Mouse (Mus musculus) embryo, embryonic 10 days (tissue): ENCODE results near the gene Pipox.

Experiments used
- DNase-seq: peaks from one replicate; pipeline ENCODE4 v3.0.0-alpha.2; 2015; ENCODE audit warnings: low spot score

Gene Pipox

GRCm38 (mm10) chr11:77847599-77848128 lies 46.2 kb downstream of the Pipox start:
- no peak for DNase-seq

DNA sequence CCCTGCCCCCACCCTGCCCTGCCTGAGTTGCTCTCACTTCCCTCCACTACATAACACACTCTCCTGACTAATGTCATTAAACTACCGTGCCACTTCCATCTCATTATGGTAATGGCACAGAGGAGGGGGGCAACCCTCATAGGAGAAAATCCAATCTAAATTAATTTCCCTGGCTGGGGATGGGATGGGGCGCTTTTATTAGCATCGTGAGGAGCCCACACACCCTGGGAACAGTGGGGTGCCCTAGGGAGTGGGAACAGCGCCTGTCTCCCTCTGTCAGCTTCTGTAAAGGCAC lies 50.0 kb downstream of the Pipox start:
- DNase-seq: no peak

DNA sequence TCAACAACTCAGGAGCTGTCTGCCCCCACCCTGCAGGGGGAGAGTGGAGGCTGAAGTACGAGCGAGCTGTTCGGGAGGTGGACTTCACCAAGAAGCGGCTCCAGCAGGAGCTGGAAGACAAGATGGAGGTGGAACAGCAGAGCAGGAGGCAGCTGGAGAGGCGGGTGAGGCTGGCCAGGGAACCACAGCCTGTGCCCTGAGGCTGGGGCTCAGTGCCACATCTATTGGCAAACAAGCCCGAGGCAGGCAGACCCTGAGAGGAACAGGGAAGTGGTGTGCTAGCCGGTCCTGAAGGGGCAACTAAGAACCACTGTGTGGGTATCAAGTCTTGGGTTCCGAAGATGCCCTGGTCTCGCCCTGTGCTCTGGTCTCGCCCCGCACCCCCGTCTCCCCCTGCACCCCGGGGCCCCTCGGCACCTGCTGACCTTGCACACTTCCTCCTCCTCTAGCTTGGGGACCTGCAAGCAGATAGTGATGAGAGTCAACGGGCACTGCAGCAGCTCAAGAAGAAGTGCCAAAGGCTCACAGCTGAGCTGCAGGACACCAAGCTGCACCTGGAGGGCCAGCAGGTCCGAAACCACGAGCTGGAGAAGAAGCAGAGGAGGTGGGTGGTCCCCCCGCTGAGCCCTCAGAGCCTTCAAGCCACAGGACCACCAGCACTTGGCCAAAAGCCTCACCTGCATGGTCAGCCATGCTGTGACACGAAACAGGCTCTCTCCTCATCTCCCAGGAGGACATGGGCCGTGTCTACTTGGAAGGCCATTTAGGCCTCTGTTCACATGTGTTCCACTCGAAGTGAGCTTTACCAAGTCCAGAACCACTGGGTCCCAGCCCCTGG lies 50.6 kb downstream of the Pipox start:
- DNase-seq: no peak

- DNase-seq: no peak
These were observed 53.2 kb downstream of the Pipox start for GRCm38 (mm10) chr11:77840523-77841245.

DNA sequence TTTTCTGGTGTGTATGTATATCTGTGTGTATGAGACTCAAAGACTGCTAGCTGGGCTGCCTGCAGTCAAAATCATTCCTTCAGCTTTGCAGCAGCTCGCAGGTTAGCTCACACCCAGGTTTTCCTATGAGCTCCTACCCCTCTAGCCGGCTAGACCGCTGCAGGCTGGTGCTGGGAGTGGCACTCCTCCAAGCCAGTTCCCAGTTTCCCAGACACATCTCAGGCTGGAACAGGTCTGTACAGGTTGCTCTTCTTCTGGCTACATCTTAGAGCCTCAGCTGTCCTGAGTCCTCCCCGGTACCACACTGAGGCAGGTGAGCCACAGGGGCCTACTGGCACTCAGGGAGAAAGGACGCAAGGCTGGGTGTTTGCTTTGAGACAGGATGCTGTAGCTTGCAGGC lies 56.0 kb downstream of the Pipox start:
- no peak for DNase-seq

GRCm38 (mm10) chr11:77836751-77837150 lies 57.1 kb downstream of the Pipox start:
- no peak for DNase-seq

GRCm38 (mm10) chr11:77836290-77836689 lies 57.6 kb downstream of the Pipox start:
- no peak for DNase-seq

DNA sequence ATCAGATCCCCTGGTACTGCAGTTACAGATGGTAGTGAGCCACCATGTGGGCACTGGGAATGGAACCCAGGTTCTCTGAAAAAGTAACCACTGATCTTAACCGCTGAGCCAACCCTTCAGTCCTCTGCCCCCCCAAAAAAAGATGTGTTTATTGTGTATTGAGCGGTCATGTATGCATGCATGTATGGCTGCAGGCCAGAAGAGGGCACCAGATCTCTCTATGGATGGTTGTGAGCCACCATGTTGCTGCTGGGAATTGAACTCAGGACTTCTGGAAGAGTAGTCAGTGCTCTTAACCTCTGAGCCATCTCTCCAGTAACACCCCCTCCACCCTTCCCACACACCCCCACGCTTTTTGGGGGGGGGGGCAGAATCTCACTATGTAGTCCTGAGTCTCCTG lies 58.8 kb downstream of the Pipox start:
- DNase-seq: no peak

DNA sequence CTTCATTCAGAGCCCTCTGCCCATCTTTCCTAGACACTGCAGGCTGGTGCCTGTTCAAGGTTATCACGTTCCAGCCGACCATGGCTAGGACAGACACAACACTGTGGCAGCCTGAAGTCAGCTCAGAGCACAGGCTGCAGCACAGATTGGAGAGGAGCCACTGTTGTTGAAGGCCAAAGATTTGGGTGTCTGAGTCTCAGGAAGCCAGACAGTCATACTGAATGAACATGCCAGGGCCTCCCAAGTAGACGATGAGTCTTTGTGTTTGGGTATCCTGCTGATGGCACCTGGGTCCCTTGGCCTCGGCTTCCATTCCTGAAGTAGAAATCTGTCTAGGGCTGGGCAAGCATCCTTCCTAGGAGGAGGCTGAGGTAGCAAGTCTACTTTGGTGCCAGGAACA lies 61.4 kb downstream of the Pipox start:
- no peak for DNase-seq

- DNase-seq: no peak
These were observed 63.0 kb downstream of the Pipox start for GRCm38 (mm10) chr11:77830875-77831274.
